Mouse (Mus musculus): ENCODE data around the gene Maml1. TPM values are rescaled to one million over a fixed set of nuclear protein-coding genes. Genes with fewer than 3 reads are reported as not detected.

The Maml1 gene
- polyA plus RNA-seq, 1 experiment: 8.6 TPM

- no peaks in the 10 kb centered on the region for H3K27me3 ChIP-seq (ENCODE audit: control insufficient read depth, insufficient read depth, low read length)
- DNase-seq: no peak
- TF ChIP-seq POLR2A (IDR thresholded peaks at IDR 0.05; ENCODE audit: borderline replicate concordance, insufficient read depth, low read length) (no peak), CTCF (IDR thresholded peaks at IDR 0.05; ENCODE audit: borderline replicate concordance, insufficient read depth, low read depth, low read length) (no peak)
- H3K4me1 ChIP-seq (ENCODE audit: control insufficient read depth, insufficient read depth, low read length): peaks cover 6% of the 10 kb centered on the region
- 93% methylated on average over 14 of the region's 14 CpGs for WGBS
- H3K4me3 ChIP-seq (replicated peaks; ENCODE audit: insufficient read depth, low read depth, low read length): no peak overlapping the region
- no peak overlapping the region for H3K27ac ChIP-seq (ENCODE audit: insufficient read depth, low read length)
Measured at GRCm38 (mm10) chr11:50207344-50207743, 84.8 kb downstream of the Maml1 start.

GRCm38 (mm10) chr11:50206037-50206436 lies 86.1 kb downstream of the Maml1 start:
- peaks cover 6% of the 10 kb centered on the region for H3K4me1 ChIP-seq (ENCODE audit: control insufficient read depth, insufficient read depth, low read length)
- no peak for DNase-seq
- WGBS: 68% methylated on average over 2 of the region's 2 CpGs
- H3K27me3 ChIP-seq (ENCODE audit: control insufficient read depth, insufficient read depth, low read length): no peaks in the 10 kb centered on the region
- no peak overlapping the region for H3K27ac ChIP-seq (ENCODE audit: insufficient read depth, low read length)
- TF ChIP-seq POLR2A (IDR thresholded peaks at IDR 0.05; ENCODE audit: borderline replicate concordance, insufficient read depth, low read length) (no peak), CTCF (IDR thresholded peaks at IDR 0.05; ENCODE audit: borderline replicate concordance, insufficient read depth, low read depth, low read length) (no peak)
- H3K4me3 ChIP-seq (replicated peaks; ENCODE audit: insufficient read depth, low read depth, low read length): no peak overlapping the region

Other genes starting within 250 kb of the Maml1 start
- gene Tbc1d9b, start 160.9 kb downstream of the Maml1 start, polyA plus RNA-seq (2012; rRNA removed): 118 and 124 TPM in 2 replicates
- 22.5 and 24.2 TPM in 2 replicates for gene Mrnip, start 117.9 kb downstream of the Maml1 start, polyA plus RNA-seq (2012; rRNA removed)
- 377 and 381 TPM in 2 replicates for gene Sqstm1, start 81.5 kb downstream of the Maml1 start, polyA plus RNA-seq (2012; rRNA removed)
- 65.1 and 68.9 TPM in 2 replicates for gene Mgat4b, start 81.4 kb downstream of the Maml1 start, polyA plus RNA-seq (2012; rRNA removed)
- gene Ltc4s, start 53.7 kb downstream of the Maml1 start, polyA plus RNA-seq (2012; rRNA removed): 9.0 and 12.8 TPM in 2 replicates
- gene Canx, start 33.4 kb upstream of the Maml1 start, polyA plus RNA-seq (2012; rRNA removed): 215 and 264 TPM in 2 replicates
- 0.34 and 0.63 TPM in 2 replicates for gene Cby3, start 62.2 kb upstream of the Maml1 start, polyA plus RNA-seq (2012; rRNA removed)
- 264 and 318 TPM in 2 replicates for gene Hnrnph1, start 84.7 kb upstream of the Maml1 start, polyA plus RNA-seq (2012; rRNA removed)
- 35.6 and 38.3 TPM in 2 replicates for gene Rufy1, start 138.8 kb upstream of the Maml1 start, polyA plus RNA-seq (2012; rRNA removed)

All from cerebellum, adult 2 months (tissue).